Mouse (Mus musculus) midbrain, embryonic 16.5 days (tissue): ENCODE measurements around the gene Btd. TPM values are rescaled to one million over a fixed set of nuclear protein-coding genes. Genes with fewer than 3 reads are reported as not detected.

Source experiments
- ATAC-seq: fragments of 200-750 bp; cut with Nextera tagmentation; 2 replicates; pipeline ENCODE4 v1.8.0; 2017; ENCODE audit warnings: moderate TSS enrichment
- H3K27ac ChIP-seq: fragments of 300-500 bp; sonication (generic); 2 replicates; pipeline ENCODE4 v1.5.1; 2014; ENCODE audit warnings: mild to moderate bottlenecking, low read length, mixed read lengths
- H3K27me3 ChIP-seq: fragments of 300-500 bp; sonication (generic); 2 replicates; pipeline ENCODE4 v1.6.1; 2014; ENCODE audit warnings: low read depth, low read length, mixed read lengths; ENCODE audit not compliant: control insufficient read depth, insufficient read depth
- H3K36me3 ChIP-seq: fragments of 300-500 bp; sonication (generic); 2 replicates; pipeline ENCODE4 v1.6.1; 2014; ENCODE audit warnings: mild to moderate bottlenecking, low read length, moderate library complexity, mixed read lengths; ENCODE audit not compliant: control insufficient read depth, insufficient read depth
- H3K4me1 ChIP-seq: fragments of 300-500 bp; sonication (generic); 2 replicates; pipeline ENCODE4 v1.6.1; 2014; ENCODE audit warnings: mild to moderate bottlenecking, low read length, mixed read lengths; ENCODE audit not compliant: control insufficient read depth, insufficient read depth
- H3K4me2 ChIP-seq: fragments of 300-500 bp; sonication (generic); 2 replicates; pipeline ENCODE4 v1.6.1; 2014; ENCODE audit warnings: mild to moderate bottlenecking, low read length, mixed read lengths
- H3K4me3 ChIP-seq: fragments of 300-500 bp; sonication (generic); 2 replicates; pipeline ENCODE4 v1.5.1; 2014; ENCODE audit warnings: low read depth, mild to moderate bottlenecking, low read length, moderate library complexity, mixed read lengths
- H3K9ac ChIP-seq: fragments of 300-500 bp; sonication (generic); 2 replicates; pipeline ENCODE4 v1.6.1; 2014; ENCODE audit warnings: low read depth, low read length, mixed read lengths
- H3K9me3 ChIP-seq: fragments of 300-500 bp; sonication (generic); replicated peaks from 2 replicates; pipeline ENCODE4 v1.6.1; 2014; ENCODE audit warnings: mild to moderate bottlenecking, low read length, mixed read lengths; ENCODE audit not compliant: control insufficient read depth, poor library complexity, severe bottlenecking
- WGBS: fragments of 180-500 bp; shearing (Covaris S2); extraction: QIAGEN DNeasy Blood & Tissue Kit; methylation state at CpG from one replicate; pipeline ENCODE4 v1.1.7; 2014; 5-methylcytosine and 5-hydroxymethylcytosine counted together
- polyA plus RNA-seq: library from polyadenylated mRNA; unstranded; fragments of >200 nt; fragmentation: Nextera tagmentation; extraction: Ambion mirVana; gene quantifications from 2 replicates; pipeline ENCODE4 v1.2.1, GENCODE M21; 2015

Btd gene
- polyA plus RNA-seq, 1 experiment from 2014 or later, result 17.2 TPM

GRCm38 (mm10) chr14:31700376-31700775 is 59.5 kb downstream of the Btd start:
- 93% methylated on average over 2 of the region's 2 CpGs for WGBS
- Histone ChIP-seq H3K36me3 (peaks cover 40% of the 10 kb centered on the region), H3K9ac (no peak overlapping the region), H3K9me3 (no peaks in the 10 kb centered on the region), H3K27ac (no peak overlapping the region), H3K4me2 (no peak overlapping the region), H3K4me1 (no peaks in the 10 kb centered on the region), H3K4me3 (no peak overlapping the region), H3K27me3 (no peaks in the 10 kb centered on the region)
- no peak for ATAC-seq

GRCm38 (mm10) chr14:31709343-31709742 is 68.5 kb downstream of the Btd start:
- ATAC-seq, result no peak
- H3K27ac ChIP-seq, result no peak overlapping the region
- H3K4me1 ChIP-seq, result no peaks in the 10 kb centered on the region
- no peak overlapping the region for H3K4me3 ChIP-seq
- H3K4me2 ChIP-seq, result no peak overlapping the region
- no peaks in the 10 kb centered on the region for H3K9me3 ChIP-seq
- no peak overlapping the region for H3K9ac ChIP-seq
- WGBS, result 94% methylated on average over 1 of the region's 1 CpGs
- H3K27me3 ChIP-seq, result no peaks in the 10 kb centered on the region
- H3K36me3 ChIP-seq, result peaks cover 22% of the 10 kb centered on the region

- H3K27ac ChIP-seq, result no peak overlapping the region
- peaks cover 27% of the 10 kb centered on the region for H3K36me3 ChIP-seq
- ATAC-seq, result no peak
- H3K9me3 ChIP-seq, result no peaks in the 10 kb centered on the region
- H3K9ac ChIP-seq, result no peak overlapping the region
- H3K4me1 ChIP-seq, result no peaks in the 10 kb centered on the region
- H3K27me3 ChIP-seq, result no peaks in the 10 kb centered on the region
- no peak overlapping the region for H3K4me3 ChIP-seq
- no peak overlapping the region for H3K4me2 ChIP-seq
Observed at GRCm38 (mm10) chr14:31715669-31716068, 74.8 kb downstream of the Btd start.

GRCm38 (mm10) chr14:31717360-31717759 is 76.5 kb downstream of the Btd start:
- H3K4me3 ChIP-seq, result no peak overlapping the region
- H3K36me3 ChIP-seq, result peaks cover 22% of the 10 kb centered on the region
- no peak overlapping the region for H3K9ac ChIP-seq
- no peak for ATAC-seq
- no peak overlapping the region for H3K27ac ChIP-seq
- 92% methylated on average over 5 of the region's 5 CpGs for WGBS
- no peaks in the 10 kb centered on the region for H3K27me3 ChIP-seq
- no peaks in the 10 kb centered on the region for H3K9me3 ChIP-seq
- H3K4me1 ChIP-seq, result no peaks in the 10 kb centered on the region
- no peak overlapping the region for H3K4me2 ChIP-seq

Other genes with a start within 250 kb of the Btd start
- 156 and 158 TPM in 2 replicates for gene Sh3bp5, start 204.9 kb upstream of the Btd start, polyA plus RNA-seq
- gene Eaf1, start 146.6 kb upstream of the Btd start, polyA plus RNA-seq, result 7.3 and 8.6 TPM in 2 replicates
- 43.1 and 48.3 TPM in 2 replicates for gene Mettl6, start 146.0 kb upstream of the Btd start, polyA plus RNA-seq
- gene Colq, start 49.7 kb upstream of the Btd start, polyA plus RNA-seq, result not detected in 2 replicates
- not detected in 2 replicates for gene Gm49387, start 150 bp upstream of the Btd start, polyA plus RNA-seq
- gene Hacl1, start 258 bp downstream of the Btd start, polyA plus RNA-seq, result 8.6 and 10.6 TPM in 2 replicates
- gene Ankrd28, start 189.6 kb downstream of the Btd start, polyA plus RNA-seq, result 9.4 and 10.1 TPM in 2 replicates